Mouse (Mus musculus) heart, adult 2 months (tissue): ENCODE measurements around the gene Cpe. TPM values are rescaled to one million over a fixed set of nuclear protein-coding genes. Genes with fewer than 3 reads are reported as not detected.

ENCODE experiments used
- DNase-seq, 2 experiments: peaks; one replicate each; pipeline ENCODE4 v3.0.0; 2021
- H3K27ac ChIP-seq: fragments of 200-600 bp; 2 replicates; pipeline ENCODE4 v1.8.1; 2022
- H3K27me3 ChIP-seq: fragments of 200-500 bp; 2 replicates; pipeline ENCODE4 v1.6.1; 2012; ENCODE audit warnings: mild to moderate bottlenecking, low read length, inconsistent platforms, mixed read lengths; ENCODE audit not compliant: control insufficient read depth, insufficient read depth
- H3K36me3 ChIP-seq: fragments of 200-500 bp; 2 replicates; pipeline ENCODE4 v1.6.1; 2012; ENCODE audit warnings: low read length, inconsistent platforms; ENCODE audit not compliant: control insufficient read depth, insufficient read depth
- H3K4me1 ChIP-seq: fragments of 200-500 bp; 2 replicates; pipeline ENCODE4 v1.6.1; 2011; ENCODE audit warnings: low read length; ENCODE audit not compliant: control insufficient read depth, insufficient read depth
- H3K4me3 ChIP-seq: fragments of 200-600 bp; 2 replicates; pipeline ENCODE4 v1.8.1; 2022
- H3K79me2 ChIP-seq: fragments of 200-500 bp; replicated peaks from 2 replicates; pipeline ENCODE4 v1.6.1; 2012; ENCODE audit warnings: mild to moderate bottlenecking, inconsistent platforms, low read length, moderate library complexity, mixed read lengths; ENCODE audit not compliant: control insufficient read depth, insufficient read depth
- H3K9ac ChIP-seq: fragments of 200-500 bp; 2 replicates; pipeline ENCODE4 v1.6.1; 2012; ENCODE audit warnings: low read depth, mild to moderate bottlenecking, control low read depth, inconsistent platforms, low read length, mixed read lengths
- CTCF ChIP-seq: fragments of 200-600 bp; IDR thresholded peaks from 2 replicates; pipeline ENCODE4 v1.8.1; 2022; ENCODE audit warnings: antibody characterized with exemption, mild to moderate bottlenecking, moderate library complexity
- EP300 ChIP-seq: fragments of 200-500 bp; IDR thresholded peaks from 2 replicates; pipeline ENCODE4 v1.6.1; 2011; ENCODE audit warnings: low read depth, low read length, control low read depth; ENCODE audit not compliant: insufficient read depth
- POLR2A ChIP-seq: fragments of 200-500 bp; IDR thresholded peaks from 2 replicates; pipeline ENCODE4 v1.6.1; 2011; ENCODE audit warnings: mild to moderate bottlenecking, low read depth, low read length, control low read depth; ENCODE audit not compliant: insufficient read depth
- WGBS: fragments of 180-500 bp; shearing (Covaris S2); methylation state at CpG from one replicate; pipeline ENCODE4 v1.1.7; 2018; 5-methylcytosine and 5-hydroxymethylcytosine counted together
- intact Hi-C: fragments of 180-260 bp; cut with DNase I; formaldehyde crosslinking; loops from one replicate; pipeline ENCODE4 v1.15.1; 2025
- polyA plus RNA-seq: library from polyadenylated mRNA; depleted of rRNA; stranded (reverse); fragments of >200 nt; gene quantifications from 2 replicates; pipeline ENCODE4 v1.2.3, GENCODE M21; 2012
- total RNA-seq, 2 experiments: library from RNA; stranded (reverse); gene quantifications; 2 replicates each; pipeline ENCODE4 v1.2.3; 2021

Gene Cpe
- total and polyA plus RNA-seq, 3 experiments = 112 to 256 (median 241) TPM

DNA sequence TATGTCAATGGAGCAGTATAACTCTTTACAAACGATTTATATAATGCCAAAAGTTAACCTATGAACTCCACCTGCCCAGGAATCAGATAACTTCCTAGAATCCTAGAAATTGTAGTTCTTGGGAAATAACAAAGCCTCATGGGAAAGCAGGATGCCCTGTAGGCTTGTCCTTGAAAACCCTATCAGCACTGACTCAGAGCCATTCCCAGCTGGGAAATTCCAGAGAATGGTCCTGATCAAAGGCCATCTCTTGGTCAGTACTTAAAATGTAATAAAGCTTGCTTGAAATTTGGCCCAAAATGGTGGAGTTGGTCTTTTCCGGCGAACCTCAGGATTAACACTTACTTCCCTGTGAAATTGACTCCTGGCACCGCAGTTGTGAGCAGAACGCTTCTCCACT, 53.2 kb downstream of the Cpe start:
- H3K36me3 ChIP-seq = peaks cover 10% of the 10 kb centered on the region
- intact Hi-C loops = no loop called here
- no peak for DNase-seq
- H3K27me3 ChIP-seq = no peaks in the 10 kb centered on the region
- 84% methylated on average over 5 of the region's 5 CpGs for WGBS
- no peak overlapping the region for H3K27ac ChIP-seq
- no peaks in the 10 kb centered on the region; the same call in 1 of the 2 replicates for H3K79me2 ChIP-seq
- H3K4me1 ChIP-seq = peaks cover 3% of the 10 kb centered on the region
- no peak overlapping the region for H3K4me3 ChIP-seq
- H3K9ac ChIP-seq = no peak overlapping the region
- no peak for TF ChIP-seq CTCF
- TF ChIP-seq EP300 = no peak
- no peak for TF ChIP-seq POLR2A

DNA sequence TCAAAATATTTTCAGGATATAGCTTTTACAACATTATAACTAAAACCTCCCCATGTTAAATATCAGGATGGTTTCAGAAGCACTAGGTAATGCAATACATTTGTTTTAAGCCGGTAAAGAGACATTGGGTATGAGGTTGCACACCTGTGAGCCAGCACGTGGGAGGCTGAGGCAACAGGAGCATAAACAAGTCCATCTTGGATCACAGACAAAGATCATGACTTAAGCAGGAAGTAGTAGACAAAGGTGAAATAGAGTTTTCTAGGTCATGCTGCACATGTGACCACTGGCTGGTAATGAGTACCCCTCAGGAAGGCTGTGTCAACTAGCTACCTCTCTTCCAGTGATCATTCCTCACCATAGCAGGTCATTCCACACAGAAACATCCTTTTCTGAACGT, 58.0 kb downstream of the Cpe start:
- DNase-seq = no peak
- 70% methylated on average over 3 of the region's 3 CpGs for WGBS
- H3K4me1 ChIP-seq = peaks cover 3% of the 10 kb centered on the region
- no peak overlapping the region for H3K27ac ChIP-seq
- H3K36me3 ChIP-seq = no peaks in the 10 kb centered on the region
- no peaks in the 10 kb centered on the region for H3K27me3 ChIP-seq
- no peak overlapping the region for H3K9ac ChIP-seq
- peaks cover 2% of the 10 kb centered on the region; the same call in 1 of the 2 replicates for H3K79me2 ChIP-seq
- intact Hi-C loops = no loop called here
- TF ChIP-seq POLR2A (no peak), EP300 (no peak), CTCF (no peak)
- H3K4me3 ChIP-seq = no peak overlapping the region

DNA sequence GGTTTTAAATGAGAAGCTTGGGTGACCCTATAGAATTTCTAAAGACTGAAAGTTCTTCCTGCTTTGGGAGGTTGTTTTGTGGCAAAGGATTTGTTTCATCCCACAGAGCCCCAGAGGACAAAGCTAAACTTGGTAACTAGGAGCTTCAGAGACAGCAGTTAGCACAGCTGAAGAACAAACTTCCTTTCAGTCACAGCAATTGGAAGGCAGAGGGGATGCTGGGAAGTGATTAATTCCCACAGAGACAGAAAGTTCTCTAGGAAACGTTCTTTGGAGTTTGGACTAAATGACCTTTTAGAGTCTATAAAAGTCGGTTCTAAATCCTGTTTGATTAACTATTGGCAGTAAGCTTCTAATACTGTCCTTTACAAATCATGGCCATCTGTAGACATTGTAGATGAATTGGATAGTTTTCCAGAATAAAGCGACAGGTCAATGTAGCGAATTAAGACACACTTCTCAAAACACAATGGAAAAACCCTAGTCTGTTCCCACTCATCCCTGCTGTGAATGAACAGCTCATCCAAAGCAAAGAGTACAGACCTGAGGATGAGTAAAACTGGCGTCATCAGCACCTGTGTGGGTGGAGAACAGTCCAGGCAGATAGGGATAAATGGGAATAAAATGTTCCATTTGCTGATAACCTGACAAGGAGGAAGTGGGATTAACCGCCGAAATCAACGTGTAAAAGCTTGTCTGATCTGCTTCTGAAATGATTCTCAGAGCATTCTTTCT, 58.6 kb downstream of the Cpe start:
- Histone ChIP-seq H3K9ac (no peak overlapping the region), H3K79me2 (peaks cover 2% of the 10 kb centered on the region; the same call in 1 of the 2 replicates), H3K27ac (no peak overlapping the region), H3K27me3 (no peaks in the 10 kb centered on the region), H3K36me3 (no peaks in the 10 kb centered on the region), H3K4me3 (no peak overlapping the region), H3K4me1 (peaks cover 3% of the 10 kb centered on the region)
- no peak for DNase-seq
- 62% methylated on average over 8 of the region's 8 CpGs for WGBS
- intact Hi-C loops = no loop called here
- TF ChIP-seq CTCF = no peak
- no peak for TF ChIP-seq EP300
- no peak for TF ChIP-seq POLR2A

DNA sequence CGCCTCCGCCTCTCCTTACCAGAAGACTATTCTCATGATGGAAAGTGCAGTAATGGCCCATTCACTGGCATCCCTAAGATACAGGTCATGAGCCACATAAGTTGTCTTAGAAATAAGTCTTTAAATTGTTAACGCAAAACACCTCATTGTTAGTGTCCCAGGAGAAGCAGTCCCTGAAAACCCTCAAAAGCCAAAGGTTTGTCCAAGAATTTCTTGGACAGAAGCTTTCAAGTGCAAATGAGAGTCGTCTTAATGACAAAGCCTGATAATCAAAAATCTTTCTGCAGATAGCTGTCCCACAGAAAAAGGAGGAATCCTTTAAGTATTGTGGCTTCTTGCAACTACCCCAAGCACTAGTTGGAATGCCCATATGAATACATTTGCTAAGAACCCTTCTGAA, 60.7 kb downstream of the Cpe start:
- H3K4me3 ChIP-seq = no peak overlapping the region
- H3K79me2 ChIP-seq = peaks cover 2% of the 10 kb centered on the region; the same call in 1 of the 2 replicates
- H3K36me3 ChIP-seq = no peaks in the 10 kb centered on the region
- H3K27ac ChIP-seq = no peak overlapping the region
- no peaks in the 10 kb centered on the region for H3K27me3 ChIP-seq
- DNase-seq = no peak
- 82% methylated on average over 4 of the region's 4 CpGs for WGBS
- intact Hi-C loops = no loop called here
- peaks cover 3% of the 10 kb centered on the region for H3K4me1 ChIP-seq
- TF ChIP-seq CTCF (no peak), POLR2A (no peak), EP300 (no peak)
- H3K9ac ChIP-seq = no peak overlapping the region

DNA sequence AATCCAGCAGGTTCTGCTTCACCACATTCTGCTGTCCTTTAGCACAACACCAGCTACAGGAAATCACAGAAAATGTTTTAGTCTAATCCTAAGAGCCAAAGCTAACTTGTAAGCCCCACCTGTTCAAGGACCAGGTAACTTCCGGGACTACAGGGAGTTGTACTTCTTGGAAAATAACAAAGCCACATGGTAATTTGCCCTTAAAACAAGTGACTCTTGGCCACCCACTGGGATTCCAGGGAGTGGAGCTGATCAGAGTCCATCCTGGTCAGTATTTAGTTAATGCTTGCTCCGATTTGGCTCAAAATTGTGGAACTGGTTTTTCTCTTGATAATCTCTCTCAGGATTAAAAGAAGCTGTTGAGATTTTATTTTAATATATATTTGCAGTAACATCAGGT, 61.1 kb downstream of the Cpe start:
- Histone ChIP-seq H3K4me3 (no peak overlapping the region), H3K9ac (no peak overlapping the region), H3K27ac (no peak overlapping the region), H3K27me3 (no peaks in the 10 kb centered on the region), H3K4me1 (peaks cover 3% of the 10 kb centered on the region), H3K79me2 (peaks cover 2% of the 10 kb centered on the region; the same call in 1 of the 2 replicates), H3K36me3 (no peaks in the 10 kb centered on the region)
- intact Hi-C loops = no loop called here
- 74% methylated on average over 2 of the region's 2 CpGs for WGBS
- TF ChIP-seq POLR2A (no peak), EP300 (no peak), CTCF (no peak)
- no peak for DNase-seq

DNA sequence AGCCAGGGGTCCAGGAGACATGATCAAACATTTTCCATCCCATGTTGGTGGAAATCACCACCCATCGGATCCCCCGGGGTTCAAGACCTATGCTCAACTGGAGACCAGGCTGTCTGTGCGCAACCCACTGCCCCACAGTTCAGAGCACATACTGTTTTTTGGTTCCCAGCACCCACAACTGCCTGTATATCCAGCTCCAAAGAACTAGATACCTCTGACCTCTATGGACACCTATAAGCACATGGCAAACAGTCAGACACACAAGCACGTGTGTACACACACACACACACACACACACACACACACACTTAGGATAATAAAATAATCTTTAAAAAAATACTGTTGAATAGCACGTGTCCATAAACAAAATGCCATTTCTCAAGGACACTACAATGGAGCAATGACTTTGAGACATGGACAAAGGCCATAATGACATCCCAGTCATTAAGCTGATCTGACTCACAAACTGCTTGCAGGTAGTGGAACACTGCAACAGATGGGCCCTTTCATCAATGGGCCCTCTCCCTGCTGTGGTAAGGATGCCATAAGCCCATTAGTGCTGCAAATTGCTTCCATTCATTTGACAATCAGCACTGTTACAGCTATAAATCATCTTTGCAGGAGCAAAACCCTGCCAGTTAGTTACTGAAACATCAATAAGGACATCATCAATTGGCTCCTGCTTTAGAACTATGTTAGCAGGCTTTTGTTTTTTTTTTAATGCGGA, 63.7 kb downstream of the Cpe start:
- H3K4me1 ChIP-seq = no peaks in the 10 kb centered on the region; the same call in 1 of the 2 replicates
- H3K79me2 ChIP-seq = peaks cover 2% of the 10 kb centered on the region; the same call in 1 of the 2 replicates
- TF ChIP-seq EP300 = no peak
- no peak for TF ChIP-seq CTCF
- no peak for TF ChIP-seq POLR2A
- DNase-seq = no peak
- H3K9ac ChIP-seq = no peak overlapping the region
- H3K27me3 ChIP-seq = no peaks in the 10 kb centered on the region
- H3K4me3 ChIP-seq = no peak overlapping the region
- intact Hi-C loops = no loop called here
- 78% methylated on average over 6 of the region's 6 CpGs for WGBS
- no peak overlapping the region for H3K27ac ChIP-seq
- no peaks in the 10 kb centered on the region for H3K36me3 ChIP-seq
